ENCODE assay signal across 5 mouse cellular contexts in the genomic region with DNA sequence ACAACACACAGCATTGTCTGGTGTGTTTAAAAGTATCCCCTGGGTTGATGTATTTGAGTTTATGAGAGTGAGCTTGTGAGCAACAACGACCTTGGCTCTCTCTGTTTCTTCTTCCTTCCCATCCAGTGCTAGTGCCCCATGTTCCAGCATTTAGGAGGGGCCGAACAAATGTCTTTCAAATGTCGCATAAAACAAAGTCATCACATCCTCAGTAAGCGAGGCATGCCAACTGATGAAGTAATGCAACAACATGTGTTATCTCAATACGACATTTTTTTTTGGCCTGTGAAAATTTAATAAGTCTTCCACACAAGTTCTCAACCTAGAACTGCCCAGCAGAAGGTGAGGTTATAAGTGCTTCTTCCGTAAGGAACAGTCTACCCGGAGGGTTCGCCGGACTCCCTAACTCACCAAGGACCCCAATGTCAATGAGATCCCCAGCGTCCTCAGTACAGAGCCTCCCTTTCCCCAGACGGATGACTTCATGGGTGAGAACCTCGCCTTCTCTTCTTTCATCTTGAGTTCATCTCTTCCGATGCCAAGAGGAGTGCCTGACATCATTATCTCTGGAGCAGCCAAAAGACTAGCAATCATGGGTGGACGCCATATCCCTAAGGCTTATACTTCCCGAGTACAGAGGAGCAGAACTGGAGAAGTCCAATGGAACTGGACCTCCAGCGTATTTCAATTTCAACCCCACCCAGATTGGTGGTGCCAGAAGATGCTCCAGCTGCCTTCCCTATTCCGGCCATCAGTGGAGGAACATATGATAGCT.
"Had no signal": no experiment of that assay in that cellular context is flagged by ENCODE, and none has a peak within 500 bp of the region (broad histone marks: within the 10 kb centered on the region; RNA-seq: fewer than 3 reads in every experiment).

No protein-coding gene starts in this region.

- DNase-seq: kidney, adult 2 months; kidney, postnatal 14 days; retina, postnatal 1 day; right cerebral cortex, postnatal 4 days; thymus, postnatal 14 days had no signal
